Mouse (Mus musculus) heart, embryonic 15.5 days (tissue): ENCODE measurements around the gene Borcs6. TPM values are rescaled to one million over a fixed set of nuclear protein-coding genes. Genes with fewer than 3 reads are reported as not detected.
A peak's percentile ranks its signal among the peaks of the same experiment; 100 is the strongest.
"Not testable (repeated sequence)": the region's sequence is repeated elsewhere in the genome, so short reads cannot be mapped to it uniquely, and the experiment has no call there.

Source experiments
- ATAC-seq: fragments of 200-750 bp; cut with Nextera tagmentation; replicated peaks from 2 replicates; pipeline ENCODE4 v1.8.0; 2017; ENCODE audit warnings: low read depth, moderate TSS enrichment; ENCODE audit not compliant: insufficient number of reproducible peaks, insufficient read depth, low FRiP score
- H3K27ac ChIP-seq: fragments of 300-500 bp; sonication (generic); 2 replicates; pipeline ENCODE4 v1.5.1; 2015; ENCODE audit warnings: mild to moderate bottlenecking, inconsistent platforms
- H3K27me3 ChIP-seq: fragments of 300-500 bp; sonication (generic); 2 replicates; pipeline ENCODE4 v1.6.1; 2015; ENCODE audit warnings: inconsistent platforms
- H3K36me3 ChIP-seq: fragments of 300-500 bp; sonication (generic); 2 replicates; pipeline ENCODE4 v1.6.1; 2015; ENCODE audit warnings: mild to moderate bottlenecking, inconsistent platforms
- H3K4me1 ChIP-seq: fragments of 300-500 bp; sonication (generic); replicated peaks from 2 replicates; pipeline ENCODE4 v1.6.1; 2015; ENCODE audit warnings: inconsistent platforms
- H3K4me2 ChIP-seq: fragments of 300-500 bp; sonication (generic); 2 replicates; pipeline ENCODE4 v1.6.1; 2015; ENCODE audit warnings: inconsistent platforms, mild to moderate bottlenecking, moderate library complexity
- H3K4me3 ChIP-seq: fragments of 300-500 bp; sonication (generic); 2 replicates; pipeline ENCODE4 v1.5.1; 2015; ENCODE audit warnings: mild to moderate bottlenecking, inconsistent platforms
- H3K9ac ChIP-seq: fragments of 300-500 bp; sonication (generic); 2 replicates; pipeline ENCODE4 v1.6.1; 2015; ENCODE audit warnings: mild to moderate bottlenecking, inconsistent platforms
- H3K9me3 ChIP-seq: fragments of 300-500 bp; sonication (generic); replicated peaks from 2 replicates; pipeline ENCODE4 v1.6.1; 2016; ENCODE audit warnings: inconsistent platforms
- WGBS: fragments of 180-500 bp; shearing (Covaris S2); methylation state at CpG from one replicate; pipeline ENCODE4 v1.1.7; 2015; ENCODE audit warnings: mixed read lengths; 5-methylcytosine and 5-hydroxymethylcytosine counted together
- polyA plus RNA-seq: library from polyadenylated mRNA; unstranded; fragments of >200 nt; fragmentation: Nextera tagmentation; extraction: Ambion mirVana; gene quantifications from 2 replicates; pipeline ENCODE4 v1.2.1, GENCODE M21; 2015

Gene Borcs6
- polyA plus RNA-seq = 10.5 and 11.7 TPM in 2 replicates

GRCm38 (mm10) chr11:69059357-69059974 is at the start of gene Borcs6:
TSS of gene Borcs6 (plus strand) at chr11:69059717.
- 0 out of 2 replicates have a peak, but pooled peaks cover under 1% of the 10 kb centered on the region for H3K36me3 ChIP-seq
- peak within 1 kb of the TSS; percentile 69 for H3K4me3 ChIP-seq
- H3K27ac ChIP-seq = peak within 1 kb of the TSS; percentile 94
- whole genome bisulfite sequencing = under 1% methylated on average over 64 of the region's 64 CpGs
- ATAC-seq = peak; percentile 92
- H3K9ac ChIP-seq = peak within 1 kb of the TSS; percentile 84
- H3K27me3 ChIP-seq = no peaks in the 10 kb centered on the region
- peaks cover 32% of the 10 kb centered on the region for H3K4me1 ChIP-seq
- H3K9me3 ChIP-seq = no peaks in the 10 kb centered on the region
- peak within 1 kb of the TSS; percentile 90 for H3K4me2 ChIP-seq

GRCm38 (mm10) chr11:69010400-69011323 is 48.9 kb upstream of the Borcs6 start:
- ATAC-seq = no peak
- Histone ChIP-seq H3K27ac (peak overlapping the region; percentile 91), H3K4me1 (peaks cover 26% of the 10 kb centered on the region), H3K9ac (no peak overlapping the region), H3K4me3 (no peak overlapping the region), H3K9me3 (no peaks in the 10 kb centered on the region), H3K27me3 (no peaks in the 10 kb centered on the region), H3K36me3 (no peaks in the 10 kb centered on the region), H3K4me2 (peak overlapping the region; percentile 77)
- 81% methylated on average over 15 of the region's 15 CpGs for WGBS

GRCm38 (mm10) chr11:69011445-69011844 is 48.1 kb upstream of the Borcs6 start:
- ATAC-seq, H3K9ac ChIP-seq: not testable (repeated sequence)
- WGBS = 76% methylated on average over 2 of the region's 2 CpGs

GRCm38 (mm10) chr11:69012071-69012601 is 47.4 kb upstream of the Borcs6 start:
- peak; percentile 79 for ATAC-seq

More at GRCm38 (mm10) chr11:69011445-69011844, 48.1 kb upstream of the Borcs6 start:
- H3K4me1 ChIP-seq = peaks cover 27% of the 10 kb centered on the region
- H3K36me3 ChIP-seq, H3K9me3 ChIP-seq, H3K27me3 ChIP-seq: not testable (repeated sequence)
- H3K4me3 ChIP-seq = peak overlapping the region; percentile 53
- H3K4me2 ChIP-seq = peak overlapping the region; percentile 77
- H3K27ac ChIP-seq = peak overlapping the region; percentile 91

GRCm38 (mm10) chr11:69015644-69016441 is 43.7 kb upstream of the Borcs6 start, which contains the start of gene Ctc1:
TSS of gene Ctc1 (plus strand) at chr11:69015911.
- Histone ChIP-seq H3K27me3 (no peaks in the 10 kb centered on the region), H3K4me2 (peak within 1 kb of the TSS; percentile 67), H3K9me3 (no peaks in the 10 kb centered on the region), H3K36me3 (peaks cover 2% of the 10 kb centered on the region; the same call in 1 of the 2 replicates), H3K27ac (peak within 1 kb of the TSS; percentile 94), H3K4me3 (peak within 1 kb of the TSS; percentile 63), H3K9ac (peak within 1 kb of the TSS; percentile 65), H3K4me1 (peaks cover 22% of the 10 kb centered on the region)
- ATAC-seq = peak; percentile 92
- WGBS = 2% methylated on average over 38 of the region's 38 CpGs

More at GRCm38 (mm10) chr11:69012071-69012601, 47.4 kb upstream of the Borcs6 start:
- Histone ChIP-seq H3K36me3 (no peaks in the 10 kb centered on the region), H3K9ac (peak overlapping the region; percentile 54), H3K4me3 (peak overlapping the region; percentile 53), H3K4me2 (peak overlapping the region; percentile 77), H3K27me3 (no peaks in the 10 kb centered on the region), H3K4me1 (peaks cover 32% of the 10 kb centered on the region), H3K9me3 (no peaks in the 10 kb centered on the region), H3K27ac (peak overlapping the region; percentile 91)
- under 1% methylated on average over 18 of the region's 18 CpGs for WGBS

- Histone ChIP-seq H3K4me1 (peaks cover 15% of the 10 kb centered on the region), H3K4me2 (peak overlapping the region; percentile 67), H3K9ac (peak overlapping the region; percentile 65), H3K27me3 (no peaks in the 10 kb centered on the region), H3K9me3 (no peaks in the 10 kb centered on the region), H3K36me3 (peaks cover 6% of the 10 kb centered on the region), H3K4me3 (peak overlapping the region; percentile 63), H3K27ac (peak overlapping the region; percentile 94; the same call in 1 of the 2 replicates)
- ATAC-seq = no peak
- 63% methylated on average over 3 of the region's 3 CpGs for WGBS
These were observed 42.8 kb upstream of the Borcs6 start for GRCm38 (mm10) chr11:69016755-69017154.

- Histone ChIP-seq H3K9me3 (no peaks in the 10 kb centered on the region), H3K4me3 (no peak overlapping the region), H3K36me3 (peaks cover 46% of the 10 kb centered on the region), H3K27me3 (no peaks in the 10 kb centered on the region), H3K9ac (no peak overlapping the region), H3K4me1 (peaks cover 9% of the 10 kb centered on the region), H3K27ac (no peak overlapping the region), H3K4me2 (no peak overlapping the region)
- no peak for ATAC-seq
These were observed 38.8 kb upstream of the Borcs6 start for GRCm38 (mm10) chr11:69020691-69021090.

- Histone ChIP-seq H3K4me3 (no peak overlapping the region), H3K9ac (no peak overlapping the region), H3K4me2 (no peak overlapping the region), H3K27ac (no peak overlapping the region), H3K27me3 (no peaks in the 10 kb centered on the region), H3K9me3 (no peaks in the 10 kb centered on the region), H3K36me3 (peaks cover 98% of the 10 kb centered on the region), H3K4me1 (no peaks in the 10 kb centered on the region)
- no peak for ATAC-seq
- 85% methylated on average over 3 of the region's 3 CpGs for WGBS
These were observed 33.0 kb upstream of the Borcs6 start for GRCm38 (mm10) chr11:69026562-69026961.

GRCm38 (mm10) chr11:69028805-69029204 is 30.7 kb upstream of the Borcs6 start:
- Histone ChIP-seq H3K4me3 (no peak overlapping the region), H3K27me3 (no peaks in the 10 kb centered on the region), H3K9me3 (no peaks in the 10 kb centered on the region), H3K4me2 (no peak overlapping the region), H3K4me1 (no peaks in the 10 kb centered on the region), H3K9ac (no peak overlapping the region), H3K27ac (no peak overlapping the region), H3K36me3 (peaks cover 95% of the 10 kb centered on the region)
- 81% methylated on average over 2 of the region's 2 CpGs for WGBS
- no peak for ATAC-seq

GRCm38 (mm10) chr11:69033552-69033951 is 26.0 kb upstream of the Borcs6 start:
- H3K9me3 ChIP-seq = no peaks in the 10 kb centered on the region
- H3K36me3 ChIP-seq = peaks cover 63% of the 10 kb centered on the region
- WGBS = 74% methylated on average over 9 of the region's 9 CpGs
- no peak overlapping the region for H3K4me3 ChIP-seq
- H3K27me3 ChIP-seq = no peaks in the 10 kb centered on the region
- no peak for ATAC-seq
- no peak overlapping the region for H3K27ac ChIP-seq
- H3K9ac ChIP-seq = no peak overlapping the region
- H3K4me2 ChIP-seq = no peak overlapping the region
- H3K4me1 ChIP-seq = peaks cover 18% of the 10 kb centered on the region
